Mouse (Mus musculus): ENCODE measurements around the gene Gm21149. TPM values are rescaled to one million over a fixed set of nuclear protein-coding genes. Genes with fewer than 3 reads are reported as not detected.
"Not testable (repeated sequence)": the region's sequence is repeated elsewhere in the genome, so short reads cannot be mapped to it uniquely, and the experiment has no call there.

Gm21149 gene
- polyA plus RNA-seq, 1 experiment from 2014 or later, result not detected

- H3K4me1 ChIP-seq (replicated peaks; ENCODE audit: control insufficient read depth, insufficient read depth, low read length); H3K4me2 ChIP-seq; H3K9ac ChIP-seq (ENCODE audit: low read depth, low read length); H3K4me3 ChIP-seq (ENCODE audit: low read depth, low read length); H3K27me3 ChIP-seq (replicated peaks; ENCODE audit: control insufficient read depth, insufficient read depth, low read length); H3K36me3 ChIP-seq (ENCODE audit: control insufficient read depth, insufficient read depth, low read length); H3K27ac ChIP-seq (ENCODE audit: low read depth, low read length); H3K9me3 ChIP-seq (ENCODE audit: control insufficient read depth, low read length): not testable (repeated sequence)
- ATAC-seq (replicated peaks; ENCODE audit: low FRiP score) (peak; percentile 63), DNase-seq (ENCODE audit: low spot score) (peak; percentile 34)
- WGBS, result 63% methylated on average over 6 of the region's 6 CpGs
These were observed 31.6 kb upstream of the Gm21149 start for GRCm38 (mm10) chr5:15507757-15508459.

- no peak overlapping the region for H3K9ac ChIP-seq (ENCODE audit: low read depth, low read length)
- no peak overlapping the region for H3K4me3 ChIP-seq (ENCODE audit: low read depth, low read length)
- H3K9me3 ChIP-seq (ENCODE audit: control insufficient read depth, low read length), result peaks cover 8% of the 10 kb centered on the region
- H3K36me3 ChIP-seq (ENCODE audit: control insufficient read depth, insufficient read depth, low read length), result no peaks in the 10 kb centered on the region
- no peak overlapping the region for H3K27ac ChIP-seq (ENCODE audit: low read depth, low read length)
- ATAC-seq (replicated peaks; ENCODE audit: low FRiP score) (peak; percentile 51), DNase-seq (ENCODE audit: low spot score) (no peak)
- H3K4me1 ChIP-seq (replicated peaks; ENCODE audit: control insufficient read depth, insufficient read depth, low read length), result no peaks in the 10 kb centered on the region
- no peaks in the 10 kb centered on the region for H3K27me3 ChIP-seq (replicated peaks; ENCODE audit: control insufficient read depth, insufficient read depth, low read length)
- H3K4me2 ChIP-seq, result no peak overlapping the region
- WGBS, result 69% methylated on average over 3 of the region's 3 CpGs
These were observed 30.9 kb upstream of the Gm21149 start for GRCm38 (mm10) chr5:15507309-15507619.

DNA sequence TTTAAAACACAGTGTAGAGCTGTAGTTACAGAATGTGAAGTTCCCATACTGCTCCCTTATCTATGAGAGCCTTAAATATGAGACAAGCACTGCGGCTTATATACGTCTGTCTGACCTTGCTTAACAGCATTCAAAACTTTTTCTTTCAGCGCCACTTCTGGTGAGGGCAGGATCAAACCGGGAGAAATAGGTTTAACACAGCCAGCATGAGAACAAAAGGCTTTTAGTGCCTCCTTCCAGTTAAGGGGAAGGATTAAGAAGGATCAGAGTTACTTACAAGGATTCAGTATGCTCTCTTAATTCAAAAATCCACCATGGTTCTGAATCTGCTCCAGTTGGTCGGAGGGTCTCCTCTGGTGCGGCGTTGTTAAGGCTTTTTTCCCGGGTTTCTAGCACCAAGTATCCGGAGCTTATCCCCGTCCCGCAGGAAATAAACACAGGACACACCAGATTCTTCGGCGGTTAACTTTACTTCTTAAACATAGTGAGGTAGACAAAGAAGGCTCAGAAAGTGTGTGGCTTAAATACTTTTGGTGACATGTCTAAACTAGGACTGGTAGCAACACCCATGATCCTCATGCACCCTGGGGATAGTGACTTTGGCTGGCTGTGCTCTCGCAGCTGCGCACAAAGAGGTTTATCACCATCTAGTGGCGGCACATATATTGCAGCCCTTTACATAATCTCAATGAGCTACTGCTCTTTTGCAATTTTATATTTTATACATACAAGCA is 30.4 kb upstream of the Gm21149 start:
- 44% methylated on average over 16 of the region's 16 CpGs for WGBS
- no peaks in the 10 kb centered on the region for H3K27me3 ChIP-seq (replicated peaks; ENCODE audit: control insufficient read depth, insufficient read depth, low read length)
- no peak overlapping the region for H3K4me2 ChIP-seq
- H3K27ac ChIP-seq (ENCODE audit: low read depth, low read length), result no peak overlapping the region
- no peak overlapping the region for H3K9ac ChIP-seq (ENCODE audit: low read depth, low read length)
- H3K36me3 ChIP-seq (ENCODE audit: control insufficient read depth, insufficient read depth, low read length), result no peaks in the 10 kb centered on the region
- peak; percentile 75 for ATAC-seq (replicated peaks; ENCODE audit: low FRiP score)
- DNase-seq (ENCODE audit: low spot score), result peak; percentile 40
- no peaks in the 10 kb centered on the region for H3K4me1 ChIP-seq (replicated peaks; ENCODE audit: control insufficient read depth, insufficient read depth, low read length)
- H3K9me3 ChIP-seq (ENCODE audit: control insufficient read depth, low read length), result peaks cover 6% of the 10 kb centered on the region
- no peak overlapping the region for H3K4me3 ChIP-seq (ENCODE audit: low read depth, low read length)

DNA sequence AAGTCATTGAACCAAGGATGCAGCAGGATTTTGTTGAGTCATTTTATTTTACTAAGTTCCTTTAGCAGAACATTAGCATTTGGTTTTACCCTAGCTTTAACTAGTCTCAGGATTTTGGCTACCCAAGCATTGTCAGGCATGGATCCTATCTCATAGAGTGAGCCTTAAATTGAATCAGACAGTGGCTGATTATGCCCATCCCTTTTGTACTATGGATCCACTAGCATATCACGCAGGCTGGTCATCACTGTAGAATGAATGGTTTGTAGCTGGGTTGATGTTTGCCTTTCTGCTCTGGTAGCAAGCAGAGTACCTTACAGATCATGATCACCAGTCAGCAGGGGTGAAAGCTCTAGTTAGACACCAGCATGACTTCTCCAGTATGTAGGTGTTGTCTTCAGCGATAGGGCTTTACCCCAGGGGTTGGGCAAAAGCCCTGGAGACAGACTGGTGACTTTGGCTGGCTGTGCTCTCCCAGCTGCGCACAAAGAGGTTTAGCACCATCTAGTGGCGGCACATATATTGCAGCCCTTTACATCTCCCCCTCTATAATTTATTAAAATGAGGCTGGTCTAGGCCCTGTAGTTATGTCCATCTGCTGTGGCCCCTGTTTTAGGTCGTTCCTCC is 22.6 kb upstream of the Gm21149 start:
- not testable (repeated sequence) for H3K4me1 ChIP-seq (replicated peaks; ENCODE audit: control insufficient read depth, insufficient read depth, low read length); H3K9me3 ChIP-seq (ENCODE audit: control insufficient read depth, low read length); DNase-seq (ENCODE audit: low spot score); H3K27ac ChIP-seq (ENCODE audit: low read depth, low read length); H3K4me3 ChIP-seq (ENCODE audit: low read depth, low read length); H3K36me3 ChIP-seq (ENCODE audit: control insufficient read depth, insufficient read depth, low read length); H3K4me2 ChIP-seq; H3K9ac ChIP-seq (ENCODE audit: low read depth, low read length); H3K27me3 ChIP-seq (replicated peaks; ENCODE audit: control insufficient read depth, insufficient read depth, low read length)
- peak; percentile 74 for ATAC-seq (replicated peaks; ENCODE audit: low FRiP score)
- 28% methylated on average over 5 of the region's 5 CpGs for WGBS

- H3K4me1 ChIP-seq (replicated peaks; ENCODE audit: control insufficient read depth, insufficient read depth, low read length); H3K4me2 ChIP-seq; DNase-seq (ENCODE audit: low spot score); H3K36me3 ChIP-seq (ENCODE audit: control insufficient read depth, insufficient read depth, low read length); H3K9ac ChIP-seq (ENCODE audit: low read depth, low read length); H3K27ac ChIP-seq (ENCODE audit: low read depth, low read length); H3K4me3 ChIP-seq (ENCODE audit: low read depth, low read length); H3K9me3 ChIP-seq (ENCODE audit: control insufficient read depth, low read length); H3K27me3 ChIP-seq (replicated peaks; ENCODE audit: control insufficient read depth, insufficient read depth, low read length); ATAC-seq (replicated peaks; ENCODE audit: low FRiP score): not testable (repeated sequence)
- WGBS, result 63% methylated on average over 3 of the region's 3 CpGs
These were observed 22.0 kb upstream of the Gm21149 start for GRCm38 (mm10) chr5:15498350-15498749.

GRCm38 (mm10) chr5:15490934-15491333 is 14.6 kb upstream of the Gm21149 start:
- DNase-seq (ENCODE audit: low spot score); H3K4me3 ChIP-seq (ENCODE audit: low read depth, low read length); H3K4me1 ChIP-seq (replicated peaks; ENCODE audit: control insufficient read depth, insufficient read depth, low read length); H3K4me2 ChIP-seq; H3K27ac ChIP-seq (ENCODE audit: low read depth, low read length); H3K9me3 ChIP-seq (ENCODE audit: control insufficient read depth, low read length); H3K9ac ChIP-seq (ENCODE audit: low read depth, low read length); ATAC-seq (replicated peaks; ENCODE audit: low FRiP score); H3K27me3 ChIP-seq (replicated peaks; ENCODE audit: control insufficient read depth, insufficient read depth, low read length); H3K36me3 ChIP-seq (ENCODE audit: control insufficient read depth, insufficient read depth, low read length): not testable (repeated sequence)
- WGBS, result 56% methylated on average over 2 of the region's 2 CpGs

- ATAC-seq (replicated peaks; ENCODE audit: low FRiP score) (peak; percentile 69; the same call in 1 of the 2 replicates), DNase-seq (ENCODE audit: low spot score) (no peak)
- WGBS, result 79% methylated on average over 5 of the region's 5 CpGs
- no peaks in the 10 kb centered on the region for H3K4me1 ChIP-seq (replicated peaks; ENCODE audit: control insufficient read depth, insufficient read depth, low read length)
- H3K9ac ChIP-seq (ENCODE audit: low read depth, low read length), result no peak overlapping the region
- H3K27me3 ChIP-seq (replicated peaks; ENCODE audit: control insufficient read depth, insufficient read depth, low read length), result no peaks in the 10 kb centered on the region
- no peaks in the 10 kb centered on the region for H3K36me3 ChIP-seq (ENCODE audit: control insufficient read depth, insufficient read depth, low read length)
- H3K9me3 ChIP-seq (ENCODE audit: control insufficient read depth, low read length), result peaks cover 6% of the 10 kb centered on the region; the same call in 1 of the 2 replicates
- H3K4me2 ChIP-seq, result no peak overlapping the region
- H3K27ac ChIP-seq (ENCODE audit: low read depth, low read length), result no peak overlapping the region
- H3K4me3 ChIP-seq (ENCODE audit: low read depth, low read length), result no peak overlapping the region
These were observed 12.4 kb upstream of the Gm21149 start for GRCm38 (mm10) chr5:15488743-15489142.

DNA sequence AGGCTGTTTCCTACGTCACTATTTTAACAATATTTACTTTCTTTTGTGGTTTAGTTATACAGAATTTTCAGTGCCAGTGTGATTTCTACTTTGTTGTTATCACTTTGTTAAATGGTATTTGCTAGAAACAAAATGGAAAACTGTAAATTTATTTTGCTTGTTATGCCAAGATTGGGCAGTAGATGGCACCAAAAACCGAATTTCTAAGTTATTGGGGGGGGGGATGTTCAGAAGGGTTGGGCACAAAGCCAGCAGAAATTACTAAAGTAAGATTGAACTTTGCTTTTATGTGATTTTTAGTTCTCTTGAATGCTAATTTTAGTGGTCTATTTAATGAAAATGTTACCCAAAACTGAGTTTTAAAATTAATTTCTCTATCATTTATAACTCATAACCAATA is 8.3 kb upstream of the Gm21149 start:
- H3K4me2 ChIP-seq; H3K4me1 ChIP-seq (replicated peaks; ENCODE audit: control insufficient read depth, insufficient read depth, low read length); H3K9ac ChIP-seq (ENCODE audit: low read depth, low read length); H3K4me3 ChIP-seq (ENCODE audit: low read depth, low read length); H3K27ac ChIP-seq (ENCODE audit: low read depth, low read length); H3K9me3 ChIP-seq (ENCODE audit: control insufficient read depth, low read length); DNase-seq (ENCODE audit: low spot score); H3K27me3 ChIP-seq (replicated peaks; ENCODE audit: control insufficient read depth, insufficient read depth, low read length); ATAC-seq (replicated peaks; ENCODE audit: low FRiP score); H3K36me3 ChIP-seq (ENCODE audit: control insufficient read depth, insufficient read depth, low read length): not testable (repeated sequence)
- 15% methylated on average over 2 of the region's 2 CpGs for WGBS

Data from liver, embryonic 11.5 days (tissue).